Mouse (Mus musculus) 416B (cell line): ENCODE data around the gene 4930564D02Rik.

ENCODE experiments used
- DNase-seq: peaks from one replicate; pipeline ENCODE4 v3.0.0; 2011; ENCODE audit warnings: low read depth

The 4930564D02Rik gene

GRCm38 (mm10) chr3:105058627-105059513, 7.8 kb upstream of the 4930564D02Rik start:
- peak; percentile 88 for DNase-seq

- peak; percentile 96 for DNase-seq
Measured at GRCm38 (mm10) chr3:105059911-105060310, 6.7 kb upstream of the 4930564D02Rik start.

GRCm38 (mm10) chr3:105060992-105061391, 5.7 kb upstream of the 4930564D02Rik start:
- no peak for DNase-seq

- no peak for DNase-seq
Measured at GRCm38 (mm10) chr3:105061496-105061895, 5.1 kb upstream of the 4930564D02Rik start.

GRCm38 (mm10) chr3:105061991-105062390, 4.7 kb upstream of the 4930564D02Rik start:
- DNase-seq: no peak

GRCm38 (mm10) chr3:105062676-105063075, 4.0 kb upstream of the 4930564D02Rik start:
- DNase-seq: no peak

- DNase-seq: no peak
Measured at GRCm38 (mm10) chr3:105070553-105070952, 3.9 kb downstream of the 4930564D02Rik start.

- peak; percentile 52 for DNase-seq
Measured at GRCm38 (mm10) chr3:105071251-105071650, 4.6 kb downstream of the 4930564D02Rik start.

- DNase-seq: no peak
Measured at GRCm38 (mm10) chr3:105072536-105072935, 5.9 kb downstream of the 4930564D02Rik start.

- no peak for DNase-seq
Measured at GRCm38 (mm10) chr3:105075796-105076195, 9.2 kb downstream of the 4930564D02Rik start.

GRCm38 (mm10) chr3:105078231-105078826, 11.7 kb downstream of the 4930564D02Rik start:
- peak; percentile 63 for DNase-seq

GRCm38 (mm10) chr3:105087344-105087743, 20.7 kb downstream of the 4930564D02Rik start:
- peak; percentile 36 for DNase-seq

- DNase-seq: no peak
Measured at GRCm38 (mm10) chr3:105088638-105089037, 22.0 kb downstream of the 4930564D02Rik start.

- no peak for DNase-seq
Measured at GRCm38 (mm10) chr3:105090147-105090546, 23.5 kb downstream of the 4930564D02Rik start.

GRCm38 (mm10) chr3:105090981-105091380, 24.3 kb downstream of the 4930564D02Rik start:
- DNase-seq: peak; percentile 81

GRCm38 (mm10) chr3:105092721-105093505, 26.3 kb downstream of the 4930564D02Rik start:
- DNase-seq: no peak

GRCm38 (mm10) chr3:105094448-105094847, 27.8 kb downstream of the 4930564D02Rik start:
- DNase-seq: peak; percentile 73

- no peak for DNase-seq
Measured at GRCm38 (mm10) chr3:105095026-105095425, 28.4 kb downstream of the 4930564D02Rik start.

- no peak for DNase-seq
Measured at GRCm38 (mm10) chr3:105097581-105097980, 30.9 kb downstream of the 4930564D02Rik start.

- DNase-seq: no peak
Measured at GRCm38 (mm10) chr3:105099526-105100269, 33.1 kb downstream of the 4930564D02Rik start.

GRCm38 (mm10) chr3:105100270-105100589, 33.6 kb downstream of the 4930564D02Rik start:
- DNase-seq: no peak

GRCm38 (mm10) chr3:105105827-105106226, 39.2 kb downstream of the 4930564D02Rik start:
- no peak for DNase-seq
